ENCODE assay signal across 9 mouse cellular contexts in the genomic region with DNA sequence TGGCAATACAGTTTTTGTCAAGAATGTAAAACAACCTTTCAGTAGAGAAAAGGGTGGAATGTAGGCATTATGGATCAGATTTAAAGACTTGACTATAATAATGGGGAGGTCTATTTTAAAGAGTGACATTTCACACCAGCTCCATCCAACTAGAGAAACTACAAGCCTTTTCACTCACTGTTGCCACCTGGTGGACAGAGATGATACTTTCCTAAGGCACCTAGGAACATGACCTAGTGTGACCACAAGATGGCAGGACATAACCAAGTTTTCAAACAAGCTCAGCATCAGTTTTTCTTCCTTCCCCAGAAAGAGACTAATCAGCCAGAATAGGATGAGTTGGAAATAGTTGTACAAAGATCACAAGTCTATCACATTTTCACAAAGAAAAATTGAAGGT.
DNase-seq lines count a peak whose midpoint lies in the region; ATAC-seq and TF ChIP-seq lines count a peak whose summit lies in the region.
"Had no signal": no experiment of that assay in that cellular context is flagged by ENCODE, and none has a peak within 500 bp of the region (broad histone marks: within the 10 kb centered on the region; RNA-seq: fewer than 3 reads in every experiment).

No protein-coding gene starts in this region.

- peak; percentile 93 for TF ChIP-seq CTCF in brain, embryonic 14.5 days (IDR thresholded peaks at IDR 0.05; ENCODE audit: borderline replicate concordance, extremely low read depth, insufficient read depth, insufficient read length)
- peak; percentile 100 for TF ChIP-seq CTCF in layer of hippocampus, adult 2 months (conservative IDR thresholded peaks at IDR 0.05)
- TF ChIP-seq CTCF in lung, postnatal 0 days (IDR thresholded peaks at IDR 0.05) = peak; percentile 100

- H3K4me2 ChIP-seq in lung, postnatal 0 days (replicated peaks; ENCODE audit: low read depth, low read length) = no peak overlapping the region

- ATAC-seq in erythroid progenitor cell, adult 5-6 weeks (replicated peaks; ENCODE audit: low FRiP score, poor library complexity, severe bottlenecking) = peak; percentile 74; the same call in 1 of the 2 replicates
- peak; percentile 28 for ATAC-seq in lung, postnatal 0 days

- H3K27ac ChIP-seq in ES-E14 (ENCODE audit: insufficient read depth, low read depth, low read length, poor library complexity, severe bottlenecking) = no peak overlapping the region
- no peak overlapping the region for H3K27ac ChIP-seq in layer of hippocampus, adult 2 months
- no peak overlapping the region for H3K27ac ChIP-seq in lung, postnatal 0 days (ENCODE audit: low read length)
- H3K27ac ChIP-seq: macrophage had no signal

- TF ChIP-seq EP300 in lung, postnatal 0 days (IDR thresholded peaks at IDR 0.05) = no peak

- H3K4me1 ChIP-seq in ES-E14 (ENCODE audit: control insufficient read depth in 2 of 2, insufficient read depth in 2 of 2, low read length in 2 of 2, poor library complexity in 1 of 2) = no peaks in the 10 kb centered on the region
- no peaks in the 10 kb centered on the region for H3K4me1 ChIP-seq in lung, postnatal 0 days (ENCODE audit: insufficient read depth, low read depth, low read length)

- no peaks in the 10 kb centered on the region for H3K36me3 ChIP-seq in ES-E14 (ENCODE audit: control insufficient read depth, insufficient read depth, low read length, poor library complexity, severe bottlenecking)
- H3K36me3 ChIP-seq in lung, postnatal 0 days (ENCODE audit: insufficient read depth, low read length) = no peaks in the 10 kb centered on the region

- H3K9me3 ChIP-seq in ES-E14 (ENCODE audit: control insufficient read depth, insufficient read depth, low read depth, low read length) = no peaks in the 10 kb centered on the region
- no peaks in the 10 kb centered on the region for H3K9me3 ChIP-seq in lung, postnatal 0 days (ENCODE audit: low read length)

- H3K4me3 ChIP-seq in ES-E14 (ENCODE audit: insufficient read depth in 1 of 2, low read depth in 1 of 2, low read length in 2 of 2, poor library complexity in 1 of 2, severe bottlenecking in 1 of 2) = no peak overlapping the region
- no peak overlapping the region for H3K4me3 ChIP-seq in layer of hippocampus, adult 2 months
- no peak overlapping the region for H3K4me3 ChIP-seq in lung, postnatal 0 days (ENCODE audit: low read depth, low read length)

- in situ Hi-C loops in ES-E14 (cut with MboI; ENCODE audit: low sequenced_read_pairs in 2 of 2, unreplicated experiment in 2 of 2) = loop anchor here in 1 of 2 experiments (25.0 kb wide), 1 partner anchor 1547 kb away; no protein-coding TSS in a partner anchor

- intact Hi-C loops in heart, postnatal 10 days (cut with DNase I) = loop anchor here (5.0 to 10.0 kb wide), 5 partner anchors 617 to 1897 kb away; partner anchors contain the start of gene Gramd1c

- H3K27me3 ChIP-seq in lung, postnatal 0 days (replicated peaks; ENCODE audit: insufficient read depth, low read length) = no peaks in the 10 kb centered on the region

- TF ChIP-seq POLR2A in brain, embryonic 14.5 days (IDR thresholded peaks at IDR 0.05; ENCODE audit: borderline replicate concordance, extremely low read depth, insufficient read depth, insufficient read length, poor library complexity, severe bottlenecking) = no peak

- H3K9ac ChIP-seq in ES-E14 (ENCODE audit: insufficient read depth, low read depth, low read length, poor library complexity, severe bottlenecking) = no peak overlapping the region
- no peak overlapping the region for H3K9ac ChIP-seq in lung, postnatal 0 days (replicated peaks; ENCODE audit: low read depth)

- peak; percentile 80 for DNase-seq in ES-E14 (ENCODE audit: low read depth, low spot score)
- peak; percentile 93 for DNase-seq in brain, embryonic 14.5 days (ENCODE audit: low read depth)
- DNase-seq in heart, postnatal 10 days = peak; percentile 88 to 91
- peak; percentile 84 to 89 for DNase-seq in layer of hippocampus, adult 2 months (ENCODE audit: low spot score in 2 of 2)
- DNase-seq in lung, postnatal 0 days (ENCODE audit: low spot score) = peak; percentile 88
- peak; percentile 95 for DNase-seq in retina, embryonic 14.5 days (ENCODE audit: low spot score)
- peak; percentile 78 for DNase-seq in urinary bladder, postnatal 14 days (ENCODE audit: low spot score)

TF ChIP-seq in ES-E14, 5 proteins besides CTCF, POLR2A, EP300 and RAD21:
- no peak for TF ChIP-seq HCFC1 (IDR thresholded peaks at IDR 0.05; ENCODE audit: borderline replicate concordance, insufficient read depth, low read length)
- no peak for TF ChIP-seq ZNF384 (IDR thresholded peaks at IDR 0.05; ENCODE audit: low read depth, low read length)
- peak; percentile 95 for TF ChIP-seq ZC3H11A (IDR thresholded peaks at IDR 0.05; ENCODE audit: borderline replicate concordance, low read depth, low read length)
